In genomic region chr15:102919336-102920180, GRCm38 (mm10) we compare ENCODE assay signal across 27 mouse cellular contexts. TPM values are rescaled to one million over a fixed set of nuclear protein-coding genes. Genes with fewer than 3 reads are reported as not detected.
A peak's percentile ranks its signal among the peaks of the same experiment; 100 is the strongest.
DNase-seq lines count a peak whose midpoint lies in the region; ATAC-seq and TF ChIP-seq lines count a peak whose summit lies in the region.
"Had no signal": no experiment of that assay in that cellular context is flagged by ENCODE, and none has a peak within 500 bp of the region (broad histone marks: within the 10 kb centered on the region; RNA-seq: fewer than 3 reads in every experiment).

No protein-coding gene starts in this region.

- 4% methylated on average over 12 of the region's 12 CpGs for WGBS in hindbrain, embryonic 10.5 days
- 2% methylated on average over 12 of the region's 12 CpGs for WGBS in hindbrain, embryonic 12.5 days
- 3% methylated on average over 12 of the region's 12 CpGs for WGBS in forebrain, embryonic 12.5 days

- no peak overlapping the region for H3K27ac ChIP-seq in hindbrain, embryonic 10.5 days
- no peak overlapping the region for H3K27ac ChIP-seq in hindbrain, embryonic 12.5 days
- H3K27ac ChIP-seq in forebrain, embryonic 12.5 days: no peak overlapping the region
- H3K27ac ChIP-seq: embryonic facial prominence, embryonic 12.5 days; forebrain, embryonic 15.5 days; heart, embryonic 10.5 days; hindbrain, embryonic 14.5 days had no signal

- H3K27me3 ChIP-seq in hindbrain, embryonic 10.5 days (ENCODE audit: insufficient read depth, poor library complexity, severe bottlenecking): peaks cover 100% of the 10 kb centered on the region
- peaks cover 99% of the 10 kb centered on the region for H3K27me3 ChIP-seq in hindbrain, embryonic 12.5 days
- peaks cover 15% of the 10 kb centered on the region for H3K27me3 ChIP-seq in C2C12 (ENCODE audit: control insufficient read depth, insufficient read depth, insufficient read length)
- H3K27me3 ChIP-seq in myocyte (ENCODE audit: control insufficient read depth, insufficient read depth, insufficient read length): peaks cover 6% of the 10 kb centered on the region
- peaks cover 97% of the 10 kb centered on the region for H3K27me3 ChIP-seq in forebrain, embryonic 12.5 days

- ATAC-seq in hindbrain, embryonic 12.5 days (ENCODE audit: low FRiP score): no peak
- no peak for ATAC-seq in forebrain, embryonic 12.5 days (ENCODE audit: low FRiP score)

- no peaks in the 10 kb centered on the region for H3K79me3 ChIP-seq in C2C12 (ENCODE audit: low read depth)

- peak; percentile 20 for DNase-seq in hindbrain, embryonic 10.5 days (ENCODE audit: low spot score)
- DNase-seq in embryo, embryonic 9.5 days (ENCODE audit: extremely low spot score): peak; percentile 22
- DNase-seq in cerebellum, adult 9-10 months: no peak
- no peak for DNase-seq in adrenal gland, postnatal 14 days
- DNase-seq: adrenal gland, postnatal 25 days; cerebellum, adult 11-12 months; cerebellum, postnatal 25 days; gastrocnemius, postnatal 36 days; heart, postnatal 10 days; liver; lung, postnatal 10 days had no signal

- no peak for TF ChIP-seq CTCF in C2C12 (IDR thresholded peaks at IDR 0.05; ENCODE audit: control insufficient read depth, insufficient read depth, insufficient read length)

- no peak for TF ChIP-seq POLR2A in myocyte (IDR thresholded peaks at IDR 0.05; ENCODE audit: insufficient read length, low read depth)

- H3K4me2 ChIP-seq in hindbrain, embryonic 12.5 days (replicated peaks): no peak overlapping the region
- peak overlapping the region; percentile 97 for H3K4me2 ChIP-seq in myocyte (ENCODE audit: low read depth)
- no peak overlapping the region for H3K4me2 ChIP-seq in forebrain, embryonic 12.5 days
- H3K4me2 ChIP-seq: hindbrain, embryonic 14.5 days had no signal

- H3K4me3 ChIP-seq in hindbrain, embryonic 10.5 days: no peak overlapping the region
- H3K4me3 ChIP-seq in hindbrain, embryonic 12.5 days: no peak overlapping the region
- H3K4me3 ChIP-seq in C2C12 (ENCODE audit: insufficient read depth, poor library complexity, severe bottlenecking): peak overlapping the region; percentile 28
- peak overlapping the region; percentile 52 for H3K4me3 ChIP-seq in myocyte
- H3K4me3 ChIP-seq in forebrain, embryonic 12.5 days (replicated peaks): no peak overlapping the region
- H3K4me3 ChIP-seq: forebrain, embryonic 15.5 days had no signal

- no peaks in the 10 kb centered on the region for H3K9me3 ChIP-seq in hindbrain, embryonic 10.5 days
- no peaks in the 10 kb centered on the region for H3K9me3 ChIP-seq in hindbrain, embryonic 12.5 days (replicated peaks)
- no peaks in the 10 kb centered on the region for H3K9me3 ChIP-seq in forebrain, embryonic 12.5 days
- H3K9me3 ChIP-seq: embryonic facial prominence, embryonic 12.5 days; forebrain, embryonic 15.5 days; heart, embryonic 10.5 days had no signal

- H3K9ac ChIP-seq in hindbrain, embryonic 12.5 days: no peak overlapping the region
- no peak overlapping the region for H3K9ac ChIP-seq in forebrain, embryonic 12.5 days
- H3K9ac ChIP-seq: embryonic facial prominence, embryonic 12.5 days; forebrain, embryonic 15.5 days; hindbrain, embryonic 14.5 days had no signal

- peaks cover 12% of the 10 kb centered on the region for H3K4me1 ChIP-seq in hindbrain, embryonic 10.5 days (replicated peaks)
- H3K4me1 ChIP-seq in hindbrain, embryonic 12.5 days: peaks cover 12% of the 10 kb centered on the region
- H3K4me1 ChIP-seq in forebrain, embryonic 12.5 days: peaks cover 18% of the 10 kb centered on the region

- H3K36me3 ChIP-seq in hindbrain, embryonic 10.5 days: no peaks in the 10 kb centered on the region
- H3K36me3 ChIP-seq in hindbrain, embryonic 12.5 days: no peaks in the 10 kb centered on the region
- H3K36me3 ChIP-seq in C2C12 (ENCODE audit: control insufficient read depth, insufficient read depth) (no peaks in the 10 kb centered on the region), myocyte (ENCODE audit: control insufficient read depth, insufficient read depth) (no peaks in the 10 kb centered on the region)
- H3K36me3 ChIP-seq in forebrain, embryonic 12.5 days (replicated peaks): no peaks in the 10 kb centered on the region
- H3K36me3 ChIP-seq: embryonic facial prominence, embryonic 12.5 days; forebrain, embryonic 15.5 days; heart, embryonic 10.5 days had no signal

- H3ac ChIP-seq in C2C12 (ENCODE audit: control insufficient read depth, insufficient read length, low read depth): no peak overlapping the region
- H3ac ChIP-seq in myocyte (ENCODE audit: control insufficient read depth, insufficient read length): no peak overlapping the region

- H3K79me2 ChIP-seq in C2C12 (ENCODE audit: control insufficient read depth, insufficient read depth) (no peaks in the 10 kb centered on the region), myocyte (ENCODE audit: control insufficient read depth, insufficient read depth) (no peaks in the 10 kb centered on the region)

TF ChIP-seq in C2C12, 6 proteins besides CTCF, POLR2A, EP300 and RAD21:
- TF ChIP-seq MAX (IDR thresholded peaks at IDR 0.05) (no peak), MYOG (IDR thresholded peaks at IDR 0.05; ENCODE audit: control insufficient read depth, extremely low read depth, insufficient read length) (no peak), USF1 (IDR thresholded peaks at IDR 0.05; ENCODE audit: low read depth) (no peak), MYOD1 (IDR thresholded peaks at IDR 0.05; ENCODE audit: control insufficient read depth, insufficient read length, low read depth) (no peak), FOSL1 (IDR thresholded peaks at IDR 0.05; ENCODE audit: insufficient read depth, low read length, poor library complexity, severe bottlenecking) (no peak), CEBPB (IDR thresholded peaks at IDR 0.05; ENCODE audit: low read depth) (no peak)

TF ChIP-seq in myocyte, 11 proteins besides CTCF, POLR2A, EP300 and RAD21:
- TF ChIP-seq MYOG (IDR thresholded peaks at IDR 0.05; ENCODE audit: control insufficient read depth in 1 of 3, insufficient read depth in 1 of 3, insufficient read length in 2 of 3, low read depth in 2 of 3) (no peak), CEBPB (IDR thresholded peaks at IDR 0.05; ENCODE audit: insufficient read depth, poor library complexity, severe bottlenecking) (no peak), MYOD1 (IDR thresholded peaks at IDR 0.05; ENCODE audit: control insufficient read depth in 1 of 3, insufficient read length in 2 of 3, low read depth in 2 of 3) (no peak), TCF12 (IDR thresholded peaks at IDR 0.05; ENCODE audit: insufficient read depth, poor library complexity, severe bottlenecking) (no peak)

RNA-seq across cellular contexts. Expression of gene Hoxc13, which starts 1.3 kb away (rescaled TPM):
- 0.09 and 0.16 TPM in 2 replicates for polyA plus RNA-seq in hindbrain, embryonic 10.5 days (2016; fragmentation: Nextera tagmentation; extraction: Ambion mirVana)
- polyA plus RNA-seq in hindbrain, embryonic 12.5 days (2016; fragmentation: Nextera tagmentation; extraction: Ambion mirVana): 0.09 and 0.17 TPM in 2 replicates
- polyA plus RNA-seq in C2C12 (2012; fragmentation: generic; extraction: Trizol): 8.2 TPM
- polyA plus RNA-seq in myocyte (2012; fragmentation: generic; extraction: Trizol): 5.8 TPM
- total RNA-seq in adrenal gland, postnatal 14 days (2021): not detected in 2 replicates
- 0.13 TPM in 1 of 2 replicates, not detected in the other for polyA plus RNA-seq in forebrain, embryonic 12.5 days (2016; fragmentation: Nextera tagmentation; extraction: Ambion mirVana)
- total RNA-seq: adrenal gland, postnatal 25 days; gastrocnemius, postnatal 36 days; heart, postnatal 10 days; layer of hippocampus, postnatal 14 days; left cerebral cortex, postnatal 10 days; megakaryocyte, adult 5-6 weeks had no signal
- polyA plus RNA-seq: forebrain, embryonic 15.5 days; heart, embryonic 10.5 days; hindbrain, embryonic 14.5 days; intestine, embryonic 16.5 days; kidney, embryonic 16.5 days; liver, embryonic 16.5 days; small intestine, adult 2 months had no signal

RNA-seq across cellular contexts. Expression of gene Hoxc12, which starts 17.0 kb away (rescaled TPM):
- polyA plus RNA-seq in hindbrain, embryonic 10.5 days (2016; fragmentation: Nextera tagmentation; extraction: Ambion mirVana): not detected in 2 replicates
- polyA plus RNA-seq in hindbrain, embryonic 12.5 days (2016; fragmentation: Nextera tagmentation; extraction: Ambion mirVana): not detected in 2 replicates
- 4.9 TPM for polyA plus RNA-seq in C2C12 (2012; fragmentation: generic; extraction: Trizol)
- polyA plus RNA-seq in myocyte (2012; fragmentation: generic; extraction: Trizol): 5.6 TPM
- not detected in 2 replicates for total RNA-seq in adrenal gland, postnatal 14 days (2021)
- not detected in 2 replicates for polyA plus RNA-seq in forebrain, embryonic 12.5 days (2016; fragmentation: Nextera tagmentation; extraction: Ambion mirVana)
- total RNA-seq: adrenal gland, postnatal 25 days; gastrocnemius, postnatal 36 days; heart, postnatal 10 days; layer of hippocampus, postnatal 14 days; left cerebral cortex, postnatal 10 days; megakaryocyte, adult 5-6 weeks had no signal
- polyA plus RNA-seq: embryonic facial prominence, embryonic 12.5 days; forebrain, embryonic 15.5 days; heart, embryonic 10.5 days; hindbrain, embryonic 14.5 days; intestine, embryonic 16.5 days; kidney, embryonic 16.5 days; liver, embryonic 16.5 days; Patski; small intestine, adult 2 months had no signal

RNA-seq across cellular contexts. Expression of gene Hoxc11, which starts 34.7 kb away (rescaled TPM):
- not detected in 2 replicates for polyA plus RNA-seq in hindbrain, embryonic 10.5 days (2016; fragmentation: Nextera tagmentation; extraction: Ambion mirVana)
- not detected in 2 replicates for polyA plus RNA-seq in hindbrain, embryonic 12.5 days (2016; fragmentation: Nextera tagmentation; extraction: Ambion mirVana)
- 34.6 TPM for polyA plus RNA-seq in C2C12 (2012; fragmentation: generic; extraction: Trizol)
- polyA plus RNA-seq in myocyte (2012; fragmentation: generic; extraction: Trizol): 20.5 TPM
- total RNA-seq in adrenal gland, postnatal 14 days (2021): not detected in 2 replicates
- not detected in 2 replicates for polyA plus RNA-seq in forebrain, embryonic 12.5 days (2016; fragmentation: Nextera tagmentation; extraction: Ambion mirVana)
- total RNA-seq: adrenal gland, postnatal 25 days; heart, postnatal 10 days; layer of hippocampus, postnatal 14 days; left cerebral cortex, postnatal 10 days; megakaryocyte, adult 5-6 weeks had no signal
- polyA plus RNA-seq: embryonic facial prominence, embryonic 12.5 days; forebrain, embryonic 15.5 days; heart, embryonic 10.5 days; hindbrain, embryonic 14.5 days; liver, embryonic 16.5 days; Patski; small intestine, adult 2 months had no signal

RNA-seq across cellular contexts. Expression of gene Hoxc10, which starts 47.0 kb away (rescaled TPM):
- not detected in 2 replicates for polyA plus RNA-seq in hindbrain, embryonic 10.5 days (2016; fragmentation: Nextera tagmentation; extraction: Ambion mirVana)
- polyA plus RNA-seq in hindbrain, embryonic 12.5 days (2016; fragmentation: Nextera tagmentation; extraction: Ambion mirVana): not detected in 2 replicates
- polyA plus RNA-seq in C2C12 (2012; fragmentation: generic; extraction: Trizol) (49.6 TPM), myocyte (2012; fragmentation: generic; extraction: Trizol) (43.5 TPM)
- total RNA-seq in adrenal gland, postnatal 14 days (2021): 0.19 and 1.1 TPM in 2 replicates
- not detected in 2 replicates for polyA plus RNA-seq in forebrain, embryonic 12.5 days (2016; fragmentation: Nextera tagmentation; extraction: Ambion mirVana)
- total RNA-seq: heart, postnatal 10 days; layer of hippocampus, postnatal 14 days; left cerebral cortex, postnatal 10 days; megakaryocyte, adult 5-6 weeks had no signal
- polyA plus RNA-seq: embryonic facial prominence, embryonic 12.5 days; forebrain, embryonic 15.5 days; hindbrain, embryonic 14.5 days; liver, embryonic 16.5 days; small intestine, adult 2 months had no signal

RNA-seq across cellular contexts. Expression of gene Hoxc5, which starts 47.7 kb away (rescaled TPM):
- polyA plus RNA-seq in hindbrain, embryonic 10.5 days (2016; fragmentation: Nextera tagmentation; extraction: Ambion mirVana): 0.37 and 10.8 TPM in 2 replicates
- 20.2 and 37.0 TPM in 2 replicates for polyA plus RNA-seq in hindbrain, embryonic 12.5 days (2016; fragmentation: Nextera tagmentation; extraction: Ambion mirVana)
- 1.6 TPM for polyA plus RNA-seq in C2C12 (2012; fragmentation: generic; extraction: Trizol)
- polyA plus RNA-seq in myocyte (2012; fragmentation: generic; extraction: Trizol): 1.2 TPM
- total RNA-seq in adrenal gland, postnatal 14 days (2021): 6.9 and 7.4 TPM in 2 replicates
- not detected in 2 replicates for polyA plus RNA-seq in forebrain, embryonic 12.5 days (2016; fragmentation: Nextera tagmentation; extraction: Ambion mirVana)
- total RNA-seq: layer of hippocampus, postnatal 14 days; left cerebral cortex, postnatal 10 days; megakaryocyte, adult 5-6 weeks had no signal
- polyA plus RNA-seq: forebrain, embryonic 15.5 days had no signal

Comparison
In these comparisons a context has a peak if more than half of its experiments do, and no peak if none do; other contexts are left out.
1. DNase-seq: peak in hindbrain, embryonic 10.5 days (single experiment) and embryo, embryonic 9.5 days (single experiment); none in cerebellum, adult 9-10 months (single experiment) and adrenal gland, postnatal 14 days (single experiment).
2. H3K4me3 ChIP-seq: peak in C2C12 (single experiment) and myocyte (single experiment); none in hindbrain, embryonic 10.5 days (single experiment), hindbrain, embryonic 12.5 days (single experiment) and forebrain, embryonic 12.5 days (single experiment).
3. RNA of gene Hoxc11, which starts 34.7 kb away (polyA plus RNA-seq): 34.6 TPM in C2C12 (single experiment) and 20.5 TPM in myocyte (single experiment); not detected in hindbrain, embryonic 10.5 days, not detected in hindbrain, embryonic 12.5 days and not detected in forebrain, embryonic 12.5 days; every median in the first group is over 10 times any median in the second.